Mouse (Mus musculus): ENCODE measurements at regions not wholly inside any gene's neighbourhood (a gene's known extent, or its start where the extent isn't known, plus 50 kb on each side); places are given as distances from the start of the nearest gene placed in this dataset.

- H3K27ac ChIP-seq, result no peak overlapping the region
- DNase-seq (ENCODE audit: low spot score), result no peak
- WGBS, result 88% methylated on average over 3 of the region's 3 CpGs
- H3K4me3 ChIP-seq, result no peak overlapping the region
- no peaks in the 10 kb centered on the region for H3K36me3 ChIP-seq
- no peaks in the 10 kb centered on the region for H3K4me1 ChIP-seq (replicated peaks)
- no peaks in the 10 kb centered on the region for H3K9me3 ChIP-seq
- H3K27me3 ChIP-seq (ENCODE audit: insufficient read depth, poor library complexity, severe bottlenecking), result no peaks in the 10 kb centered on the region
These were observed 493.0 kb upstream of the 4930412O13Rik start for GRCm38 (mm10) chr2:9388058-9388457.

- 90% methylated on average over 9 of the region's 9 CpGs for WGBS
- no peak overlapping the region for H3K4me3 ChIP-seq
These were observed 485.6 kb upstream of the 4930412O13Rik start for GRCm38 (mm10) chr2:9395379-9395999.

GRCm38 (mm10) chr2:9401461-9401860, 479.6 kb upstream of the 4930412O13Rik start:
- no peaks in the 10 kb centered on the region for H3K27me3 ChIP-seq (ENCODE audit: insufficient read depth, poor library complexity, severe bottlenecking)
- H3K36me3 ChIP-seq, result no peaks in the 10 kb centered on the region
- no peaks in the 10 kb centered on the region for H3K4me1 ChIP-seq (replicated peaks)
- WGBS, result 90% methylated on average over 7 of the region's 7 CpGs
- no peaks in the 10 kb centered on the region for H3K9me3 ChIP-seq
- H3K27ac ChIP-seq, result no peak overlapping the region
- H3K4me3 ChIP-seq, result no peak overlapping the region
- DNase-seq (ENCODE audit: low spot score), result no peak

More at GRCm38 (mm10) chr2:9395379-9395999, 485.6 kb upstream of the 4930412O13Rik start:
- no peak for DNase-seq (ENCODE audit: low spot score)
- H3K36me3 ChIP-seq, result no peaks in the 10 kb centered on the region
- H3K9me3 ChIP-seq, result no peaks in the 10 kb centered on the region
- no peak overlapping the region for H3K27ac ChIP-seq
- H3K27me3 ChIP-seq (ENCODE audit: insufficient read depth, poor library complexity, severe bottlenecking), result no peaks in the 10 kb centered on the region
- no peaks in the 10 kb centered on the region for H3K4me1 ChIP-seq (replicated peaks)

GRCm38 (mm10) chr2:9402281-9402680, 478.8 kb upstream of the 4930412O13Rik start:
- no peaks in the 10 kb centered on the region for H3K9me3 ChIP-seq
- no peak overlapping the region for H3K27ac ChIP-seq
- no peaks in the 10 kb centered on the region for H3K27me3 ChIP-seq (ENCODE audit: insufficient read depth, poor library complexity, severe bottlenecking)
- WGBS, result 70% methylated on average over 2 of the region's 2 CpGs
- no peak overlapping the region for H3K4me3 ChIP-seq
- no peak for DNase-seq (ENCODE audit: low spot score)
- no peaks in the 10 kb centered on the region for H3K4me1 ChIP-seq (replicated peaks)
- no peaks in the 10 kb centered on the region for H3K36me3 ChIP-seq

GRCm38 (mm10) chr2:9409075-9409474, 472.0 kb upstream of the 4930412O13Rik start:
- WGBS, result 79% methylated on average over 7 of the region's 7 CpGs
- Histone ChIP-seq H3K27ac (no peak overlapping the region), H3K27me3 (ENCODE audit: insufficient read depth, poor library complexity, severe bottlenecking) (no peaks in the 10 kb centered on the region), H3K9me3 (no peaks in the 10 kb centered on the region), H3K4me3 (no peak overlapping the region), H3K36me3 (no peaks in the 10 kb centered on the region), H3K4me1 (replicated peaks) (no peaks in the 10 kb centered on the region)
- no peak for DNase-seq (ENCODE audit: low spot score)

- H3K4me1 ChIP-seq (replicated peaks), result peaks cover 6% of the 10 kb centered on the region; the same call in 1 of the 2 replicates
- no peak overlapping the region for H3K27ac ChIP-seq
- no peak for DNase-seq (ENCODE audit: low spot score)
- no peaks in the 10 kb centered on the region for H3K9me3 ChIP-seq
- 89% methylated on average over 8 of the region's 8 CpGs for WGBS
- H3K4me3 ChIP-seq, result no peak overlapping the region
- H3K36me3 ChIP-seq, result no peaks in the 10 kb centered on the region
- H3K27me3 ChIP-seq (ENCODE audit: insufficient read depth, poor library complexity, severe bottlenecking), result no peaks in the 10 kb centered on the region
These were observed 458.4 kb upstream of the 4930412O13Rik start for GRCm38 (mm10) chr2:9422686-9423085.

- Histone ChIP-seq H3K4me1 (replicated peaks) (peaks cover 6% of the 10 kb centered on the region; the same call in 1 of the 2 replicates), H3K27me3 (ENCODE audit: insufficient read depth, poor library complexity, severe bottlenecking) (no peaks in the 10 kb centered on the region), H3K27ac (no peak overlapping the region), H3K9me3 (no peaks in the 10 kb centered on the region), H3K4me3 (no peak overlapping the region), H3K36me3 (no peaks in the 10 kb centered on the region)
- no peak for DNase-seq (ENCODE audit: low spot score)
- 22% methylated on average over 7 of the region's 7 CpGs for WGBS
These were observed 457.5 kb upstream of the 4930412O13Rik start for GRCm38 (mm10) chr2:9423534-9423933.

GRCm38 (mm10) chr2:9433110-9433940, 447.7 kb upstream of the 4930412O13Rik start:
- Histone ChIP-seq H3K4me3 (no peak overlapping the region), H3K4me1 (replicated peaks) (no peaks in the 10 kb centered on the region), H3K36me3 (no peaks in the 10 kb centered on the region), H3K27ac (no peak overlapping the region), H3K27me3 (ENCODE audit: insufficient read depth, poor library complexity, severe bottlenecking) (no peaks in the 10 kb centered on the region), H3K9me3 (no peaks in the 10 kb centered on the region)
- DNase-seq (ENCODE audit: low spot score), result no peak
- WGBS, result 41% methylated on average over 17 of the region's 17 CpGs

- Histone ChIP-seq H3K4me1 (replicated peaks) (no peaks in the 10 kb centered on the region), H3K27me3 (ENCODE audit: insufficient read depth, poor library complexity, severe bottlenecking) (no peaks in the 10 kb centered on the region), H3K9me3 (no peaks in the 10 kb centered on the region), H3K4me3 (no peak overlapping the region), H3K27ac (no peak overlapping the region), H3K36me3 (no peaks in the 10 kb centered on the region)
- 70% methylated on average over 9 of the region's 9 CpGs for WGBS
- DNase-seq (ENCODE audit: low spot score), result no peak
These were observed 445.7 kb upstream of the 4930412O13Rik start for GRCm38 (mm10) chr2:9435155-9435872.

- no peak overlapping the region for H3K4me3 ChIP-seq
- no peak for DNase-seq (ENCODE audit: low spot score)
- no peak overlapping the region for H3K27ac ChIP-seq
- no peaks in the 10 kb centered on the region for H3K36me3 ChIP-seq
- H3K4me1 ChIP-seq (replicated peaks), result no peaks in the 10 kb centered on the region
- no peaks in the 10 kb centered on the region for H3K9me3 ChIP-seq
- H3K27me3 ChIP-seq (ENCODE audit: insufficient read depth, poor library complexity, severe bottlenecking), result no peaks in the 10 kb centered on the region
These were observed 437.9 kb upstream of the 4930412O13Rik start for GRCm38 (mm10) chr2:9443103-9443502.

- no peak for DNase-seq (ENCODE audit: low spot score)
- 92% methylated on average over 1 of the region's 1 CpGs for WGBS
- no peaks in the 10 kb centered on the region for H3K9me3 ChIP-seq
- H3K27me3 ChIP-seq (ENCODE audit: insufficient read depth, poor library complexity, severe bottlenecking), result no peaks in the 10 kb centered on the region
- H3K36me3 ChIP-seq, result no peaks in the 10 kb centered on the region
- H3K27ac ChIP-seq, result no peak overlapping the region
- no peak overlapping the region for H3K4me3 ChIP-seq
- H3K4me1 ChIP-seq (replicated peaks), result no peaks in the 10 kb centered on the region
These were observed 435.2 kb upstream of the 4930412O13Rik start for GRCm38 (mm10) chr2:9445826-9446225.

GRCm38 (mm10) chr2:9464413-9464812, 416.6 kb upstream of the 4930412O13Rik start:
- Histone ChIP-seq H3K9me3 (no peaks in the 10 kb centered on the region), H3K4me1 (replicated peaks) (0 out of 2 replicates have a peak, but pooled peaks cover 4% of the 10 kb centered on the region), H3K27ac (no peak overlapping the region), H3K36me3 (no peaks in the 10 kb centered on the region), H3K4me3 (no peak overlapping the region), H3K27me3 (ENCODE audit: insufficient read depth, poor library complexity, severe bottlenecking) (no peaks in the 10 kb centered on the region)
- 75% methylated on average over 4 of the region's 4 CpGs for WGBS
- no peak for DNase-seq (ENCODE audit: low spot score)

GRCm38 (mm10) chr2:9464818-9465217, 416.2 kb upstream of the 4930412O13Rik start:
- WGBS, result 70% methylated on average over 5 of the region's 5 CpGs
- no peak overlapping the region for H3K27ac ChIP-seq
- no peaks in the 10 kb centered on the region for H3K9me3 ChIP-seq
- DNase-seq (ENCODE audit: low spot score), result no peak
- H3K27me3 ChIP-seq (ENCODE audit: insufficient read depth, poor library complexity, severe bottlenecking), result no peaks in the 10 kb centered on the region
- 0 out of 2 replicates have a peak, but pooled peaks cover 4% of the 10 kb centered on the region for H3K4me1 ChIP-seq (replicated peaks)
- H3K36me3 ChIP-seq, result no peaks in the 10 kb centered on the region
- no peak overlapping the region for H3K4me3 ChIP-seq

Measured in hindbrain, embryonic 10.5 days (tissue).